In the genomic region with DNA sequence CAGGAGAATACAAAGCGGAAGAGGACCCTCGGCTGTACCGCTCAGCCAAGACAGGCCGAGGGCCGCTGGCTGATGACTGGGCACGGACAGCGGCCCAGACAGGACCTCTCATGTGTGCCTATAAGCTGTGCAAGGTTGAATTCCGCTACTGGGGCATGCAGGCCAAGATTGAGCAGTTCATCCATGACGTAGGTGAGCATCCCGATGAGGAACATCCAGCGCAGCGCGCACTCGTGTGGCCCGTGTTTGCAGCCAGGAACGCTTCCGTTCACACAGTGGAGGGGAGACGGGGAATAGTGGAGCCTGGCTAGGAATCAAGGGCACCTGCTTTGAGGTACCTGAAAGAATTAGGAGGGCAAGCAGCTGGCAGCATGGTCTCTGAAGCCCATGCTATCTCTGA, we compare ENCODE assay signal across 38 mouse cellular contexts. TPM values are rescaled to one million over a fixed set of nuclear protein-coding genes. Genes with fewer than 3 reads are reported as not detected.
"Had no signal": no experiment of that assay in that cellular context is flagged by ENCODE, and none has a peak within 500 bp of the region (broad histone marks: within the 10 kb centered on the region; RNA-seq: fewer than 3 reads in every experiment).

No protein-coding gene starts in this region.

- H3K27ac ChIP-seq: heart, embryonic 13.5 days; heart, embryonic 15.5 days; hindbrain, embryonic 13.5 days; hindbrain, embryonic 15.5 days; hindbrain, postnatal 0 days; intestine, embryonic 15.5 days; layer of hippocampus, adult 2 months; left cerebral cortex, adult 2 months; limb, embryonic 10.5 days; limb, embryonic 12.5 days; liver, embryonic 13.5 days; liver, embryonic 15.5 days had no signal

- H3K36me3 ChIP-seq: limb, embryonic 10.5 days had no signal

- H3K4me3 ChIP-seq: heart, embryonic 13.5 days; heart, embryonic 15.5 days; hindbrain, embryonic 13.5 days; hindbrain, embryonic 15.5 days; intestine, embryonic 15.5 days; layer of hippocampus, adult 2 months; left cerebral cortex, adult 2 months; limb, embryonic 10.5 days; limb, embryonic 12.5 days; liver, embryonic 13.5 days; liver, embryonic 15.5 days had no signal

- H3K9me3 ChIP-seq: heart, embryonic 13.5 days; heart, embryonic 15.5 days; hindbrain, embryonic 13.5 days; hindbrain, embryonic 15.5 days; intestine, embryonic 15.5 days; limb, embryonic 10.5 days; limb, embryonic 12.5 days; liver, embryonic 13.5 days; liver, embryonic 15.5 days had no signal

- ATAC-seq: hindbrain, postnatal 0 days; intestine, embryonic 15.5 days; intestine, postnatal 0 days had no signal

- H3K27me3 ChIP-seq: hindbrain, embryonic 15.5 days had no signal

- DNase-seq: gastrocnemius, postnatal 14 days; gastrocnemius, postnatal 36 days; heart, adult 18-20 months; heart, postnatal 14 days; heart, postnatal 36 days; kidney, adult 18-20 months; kidney, adult 8-10 months; kidney, postnatal 10 days; kidney, postnatal 4 days; liver; liver, embryonic 13.5 days had no signal

- H3K9ac ChIP-seq: heart, embryonic 13.5 days; heart, embryonic 15.5 days; hindbrain, embryonic 13.5 days; hindbrain, embryonic 15.5 days; intestine, embryonic 15.5 days; limb, embryonic 12.5 days; liver, embryonic 13.5 days; liver, embryonic 15.5 days had no signal

RNA-seq across cellular contexts. Expression of a gene that starts 21.9 kb away (rescaled TPM):
- total RNA-seq: gastrocnemius, adult 18-20 months; gastrocnemius, adult 8-10 months; gastrocnemius, postnatal 14 days; gastrocnemius, postnatal 36 days; heart, adult 18-20 months; heart, postnatal 14 days; heart, postnatal 36 days; hematopoietic stem cell, adult 5-6 weeks; hindbrain, postnatal 0 days; layer of hippocampus, adult 2 months; layer of hippocampus, postnatal 10 days; layer of hippocampus, postnatal 25 days; left cerebral cortex, adult 2 months; left cerebral cortex, postnatal 14 days; left cerebral cortex, postnatal 36 days had no signal
- polyA plus RNA-seq: gonadal fat pad, adult 2 months; heart, embryonic 11.5 days; heart, embryonic 13.5 days; heart, embryonic 15.5 days; heart, postnatal 0 days; hindbrain, embryonic 11.5 days; hindbrain, embryonic 13.5 days; hindbrain, embryonic 15.5 days; hindbrain, postnatal 0 days; intestine, postnatal 0 days; kidney, embryonic 14.5 days; limb, embryonic 10.5 days; limb, embryonic 12.5 days; limb, embryonic 14.5 days had no signal

RNA-seq across cellular contexts. Expression of a gene that starts 36.3 kb away (rescaled TPM):
- total RNA-seq: gastrocnemius, adult 18-20 months; gastrocnemius, adult 8-10 months; gastrocnemius, postnatal 14 days; gastrocnemius, postnatal 36 days; heart, postnatal 14 days; heart, postnatal 36 days; hematopoietic stem cell, adult 5-6 weeks; layer of hippocampus, postnatal 10 days; layer of hippocampus, postnatal 25 days; left cerebral cortex, adult 2 months; left cerebral cortex, postnatal 14 days; left cerebral cortex, postnatal 36 days had no signal
- polyA plus RNA-seq: heart, embryonic 11.5 days; heart, embryonic 13.5 days; heart, embryonic 15.5 days; hindbrain, embryonic 11.5 days; hindbrain, embryonic 13.5 days; intestine, embryonic 15.5 days; intestine, postnatal 0 days; kidney, embryonic 14.5 days; kidney, embryonic 16.5 days; limb, embryonic 10.5 days; limb, embryonic 12.5 days; liver, embryonic 11.5 days; liver, embryonic 13.5 days; liver, embryonic 15.5 days had no signal
